Mouse (Mus musculus): Measurements from ENCODE around the gene Arrdc3. TPM values are rescaled to one million over a fixed set of nuclear protein-coding genes. Genes with fewer than 3 reads are reported as not detected.
"Not testable (repeated sequence)": the region's sequence is repeated elsewhere in the genome, so short reads cannot be mapped to it uniquely, and the experiment has no call there.

The Arrdc3 gene
- polyA plus RNA-seq, 1 experiment from 2014 or later = 58.7 TPM

- H3K9ac ChIP-seq = peak overlapping the region; percentile 99
- H3K27me3 ChIP-seq (ENCODE audit: control insufficient read depth, insufficient read depth, low read length) = no peaks in the 10 kb centered on the region
- H3K9me3 ChIP-seq (ENCODE audit: control insufficient read depth, low read length) = no peaks in the 10 kb centered on the region
- peak overlapping the region; percentile 65 for H3K4me2 ChIP-seq (replicated peaks)
- H3K36me3 ChIP-seq (replicated peaks; ENCODE audit: control insufficient read depth, insufficient read depth) = peaks cover 17% of the 10 kb centered on the region
- WGBS = under 1% methylated on average over 47 of the region's 47 CpGs
- peaks cover 10% of the 10 kb centered on the region for H3K4me1 ChIP-seq (replicated peaks; ENCODE audit: control insufficient read depth, insufficient read depth, low read length)
- H3K27ac ChIP-seq = peak overlapping the region; percentile 100
- DNase-seq (ENCODE audit: low spot score) (peak; percentile 97), ATAC-seq (ENCODE audit: low FRiP score) (peak; percentile 90)
- H3K4me3 ChIP-seq (replicated peaks; ENCODE audit: low read length) = peak overlapping the region; percentile 80
Measured at GRCm38 (mm10) chr13:80885103-80885833, 2.1 kb downstream of the Arrdc3 start.

GRCm38 (mm10) chr13:80885834-80886663, 2.9 kb downstream of the Arrdc3 start:
- no peaks in the 10 kb centered on the region for H3K27me3 ChIP-seq (ENCODE audit: control insufficient read depth, insufficient read depth, low read length)
- WGBS = under 1% methylated on average over 71 of the region's 72 CpGs
- no peaks in the 10 kb centered on the region for H3K9me3 ChIP-seq (ENCODE audit: control insufficient read depth, low read length)
- H3K4me2 ChIP-seq (replicated peaks) = peak overlapping the region; percentile 65
- H3K27ac ChIP-seq = peak overlapping the region; percentile 100
- H3K4me1 ChIP-seq (replicated peaks; ENCODE audit: control insufficient read depth, insufficient read depth, low read length) = peaks cover 10% of the 10 kb centered on the region
- peak overlapping the region; percentile 99 for H3K9ac ChIP-seq
- peak overlapping the region; percentile 80 for H3K4me3 ChIP-seq (replicated peaks; ENCODE audit: low read length)
- H3K36me3 ChIP-seq (replicated peaks; ENCODE audit: control insufficient read depth, insufficient read depth) = peaks cover 25% of the 10 kb centered on the region
- DNase-seq (ENCODE audit: low spot score) (peak; percentile 98), ATAC-seq (ENCODE audit: low FRiP score) (peak; percentile 92)

- 20% methylated on average over 6 of the region's 6 CpGs for WGBS
- Histone ChIP-seq H3K27me3 (ENCODE audit: control insufficient read depth, insufficient read depth, low read length) (no peaks in the 10 kb centered on the region), H3K4me1 (replicated peaks; ENCODE audit: control insufficient read depth, insufficient read depth, low read length) (peaks cover 10% of the 10 kb centered on the region), H3K4me2 (replicated peaks) (peak overlapping the region; percentile 65), H3K9me3 (ENCODE audit: control insufficient read depth, low read length) (no peaks in the 10 kb centered on the region), H3K36me3 (replicated peaks; ENCODE audit: control insufficient read depth, insufficient read depth) (peaks cover 31% of the 10 kb centered on the region), H3K27ac (peak overlapping the region; percentile 100), H3K9ac (peak overlapping the region; percentile 99), H3K4me3 (replicated peaks; ENCODE audit: low read length) (peak overlapping the region; percentile 80)
- DNase-seq (ENCODE audit: low spot score) (peak; percentile 34), ATAC-seq (ENCODE audit: low FRiP score) (no peak)
Measured at GRCm38 (mm10) chr13:80886664-80887210, 3.6 kb downstream of the Arrdc3 start.

GRCm38 (mm10) chr13:80887842-80888241, 4.7 kb downstream of the Arrdc3 start:
- Histone ChIP-seq H3K4me2 (replicated peaks) (no peak overlapping the region), H3K4me1 (replicated peaks; ENCODE audit: control insufficient read depth, insufficient read depth, low read length) (peaks cover 4% of the 10 kb centered on the region), H3K4me3 (replicated peaks; ENCODE audit: low read length) (no peak overlapping the region), H3K27ac (no peak overlapping the region), H3K27me3 (ENCODE audit: control insufficient read depth, insufficient read depth, low read length) (no peaks in the 10 kb centered on the region), H3K9ac (no peak overlapping the region), H3K9me3 (ENCODE audit: control insufficient read depth, low read length) (no peaks in the 10 kb centered on the region), H3K36me3 (replicated peaks; ENCODE audit: control insufficient read depth, insufficient read depth) (peaks cover 40% of the 10 kb centered on the region)
- ATAC-seq (ENCODE audit: low FRiP score) (no peak), DNase-seq (ENCODE audit: low spot score) (no peak)
- 80% methylated on average over 2 of the region's 2 CpGs for WGBS

- H3K9me3 ChIP-seq (ENCODE audit: control insufficient read depth, low read length); H3K9ac ChIP-seq; H3K4me1 ChIP-seq (replicated peaks; ENCODE audit: control insufficient read depth, insufficient read depth, low read length); H3K4me2 ChIP-seq (replicated peaks); DNase-seq (ENCODE audit: low spot score); H3K4me3 ChIP-seq (replicated peaks; ENCODE audit: low read length); H3K27ac ChIP-seq; H3K27me3 ChIP-seq (ENCODE audit: control insufficient read depth, insufficient read depth, low read length); ATAC-seq (ENCODE audit: low FRiP score): not testable (repeated sequence)
- peaks cover 76% of the 10 kb centered on the region for H3K36me3 ChIP-seq (replicated peaks; ENCODE audit: control insufficient read depth, insufficient read depth)
- 95% methylated on average over 3 of the region's 3 CpGs for WGBS
Measured at GRCm38 (mm10) chr13:80894928-80895327, 11.7 kb downstream of the Arrdc3 start.

- H3K36me3 ChIP-seq (replicated peaks; ENCODE audit: control insufficient read depth, insufficient read depth) = peaks cover 53% of the 10 kb centered on the region
Measured at GRCm38 (mm10) chr13:80897411-80897810, 14.2 kb downstream of the Arrdc3 start.

GRCm38 (mm10) chr13:80898095-80898494, 14.9 kb downstream of the Arrdc3 start:
- DNase-seq (ENCODE audit: low spot score) (no peak), ATAC-seq (ENCODE audit: low FRiP score) (no peak)
- no peak overlapping the region for H3K4me2 ChIP-seq (replicated peaks)
- no peaks in the 10 kb centered on the region for H3K9me3 ChIP-seq (ENCODE audit: control insufficient read depth, low read length)
- peaks cover 47% of the 10 kb centered on the region for H3K36me3 ChIP-seq (replicated peaks; ENCODE audit: control insufficient read depth, insufficient read depth)
- no peak overlapping the region for H3K9ac ChIP-seq
- no peak overlapping the region for H3K27ac ChIP-seq
- no peak overlapping the region for H3K4me3 ChIP-seq (replicated peaks; ENCODE audit: low read length)
- H3K27me3 ChIP-seq (ENCODE audit: control insufficient read depth, insufficient read depth, low read length) = no peaks in the 10 kb centered on the region
- whole genome bisulfite sequencing = 82% methylated on average over 4 of the region's 4 CpGs
- no peaks in the 10 kb centered on the region for H3K4me1 ChIP-seq (replicated peaks; ENCODE audit: control insufficient read depth, insufficient read depth, low read length)

More at GRCm38 (mm10) chr13:80897411-80897810, 14.2 kb downstream of the Arrdc3 start:
- DNase-seq (ENCODE audit: low spot score) = no peak
- Histone ChIP-seq H3K9ac (no peak overlapping the region), H3K4me2 (replicated peaks) (no peak overlapping the region), H3K4me1 (replicated peaks; ENCODE audit: control insufficient read depth, insufficient read depth, low read length) (no peaks in the 10 kb centered on the region), H3K4me3 (replicated peaks; ENCODE audit: low read length) (no peak overlapping the region), H3K27ac (no peak overlapping the region), H3K27me3 (ENCODE audit: control insufficient read depth, insufficient read depth, low read length) (no peaks in the 10 kb centered on the region), H3K9me3 (ENCODE audit: control insufficient read depth, low read length) (no peaks in the 10 kb centered on the region)
- no peak; the same call in 1 of the 2 replicates for ATAC-seq (ENCODE audit: low FRiP score)
- 64% methylated on average over 1 of the region's 1 CpGs for WGBS

GRCm38 (mm10) chr13:80899435-80900029, 16.3 kb downstream of the Arrdc3 start:
- Histone ChIP-seq H3K9ac (no peak overlapping the region), H3K36me3 (replicated peaks; ENCODE audit: control insufficient read depth, insufficient read depth) (peaks cover 32% of the 10 kb centered on the region), H3K27ac (no peak overlapping the region), H3K27me3 (ENCODE audit: control insufficient read depth, insufficient read depth, low read length) (no peaks in the 10 kb centered on the region), H3K4me1 (replicated peaks; ENCODE audit: control insufficient read depth, insufficient read depth, low read length) (no peaks in the 10 kb centered on the region), H3K4me2 (replicated peaks) (no peak overlapping the region), H3K4me3 (replicated peaks; ENCODE audit: low read length) (no peak overlapping the region), H3K9me3 (ENCODE audit: control insufficient read depth, low read length) (no peaks in the 10 kb centered on the region)
- DNase-seq (ENCODE audit: low spot score) (no peak), ATAC-seq (ENCODE audit: low FRiP score) (no peak)
- 80% methylated on average over 2 of the region's 2 CpGs for WGBS

- H3K4me1 ChIP-seq (replicated peaks; ENCODE audit: control insufficient read depth, insufficient read depth, low read length) = no peaks in the 10 kb centered on the region
- DNase-seq (ENCODE audit: low spot score) (no peak), ATAC-seq (ENCODE audit: low FRiP score) (no peak)
- no peak overlapping the region for H3K4me2 ChIP-seq (replicated peaks)
- no peak overlapping the region for H3K9ac ChIP-seq
- H3K4me3 ChIP-seq (replicated peaks; ENCODE audit: low read length) = no peak overlapping the region
- peaks cover 21% of the 10 kb centered on the region for H3K36me3 ChIP-seq (replicated peaks; ENCODE audit: control insufficient read depth, insufficient read depth)
- WGBS = 84% methylated on average over 4 of the region's 4 CpGs
- H3K27me3 ChIP-seq (ENCODE audit: control insufficient read depth, insufficient read depth, low read length) = no peaks in the 10 kb centered on the region
- no peak overlapping the region for H3K27ac ChIP-seq
- H3K9me3 ChIP-seq (ENCODE audit: control insufficient read depth, low read length) = no peaks in the 10 kb centered on the region
Measured at GRCm38 (mm10) chr13:80901432-80901831, 18.2 kb downstream of the Arrdc3 start.
